Mouse (Mus musculus): ENCODE results near the gene Mesp1. TPM values are rescaled to one million over a fixed set of nuclear protein-coding genes. Genes with fewer than 3 reads are reported as not detected.

The Mesp1 gene
- polyA plus RNA-seq, 1 experiment: 0.02 TPM

- Histone ChIP-seq H3K79me2 (ENCODE audit: control insufficient read depth, insufficient read depth) (no peaks in the 10 kb centered on the region), H3ac (ENCODE audit: control insufficient read depth, insufficient read length, low read depth) (no peak overlapping the region), H3K27me3 (ENCODE audit: control insufficient read depth, insufficient read depth, insufficient read length) (peaks cover 10% of the 10 kb centered on the region), H3K79me3 (ENCODE audit: low read depth) (no peaks in the 10 kb centered on the region), H3K4me3 (ENCODE audit: insufficient read depth, poor library complexity, severe bottlenecking) (no peak overlapping the region), H3K36me3 (ENCODE audit: control insufficient read depth, insufficient read depth) (no peaks in the 10 kb centered on the region)
- TF ChIP-seq MYOD1 (IDR thresholded peaks at IDR 0.05; ENCODE audit: control insufficient read depth, insufficient read length, low read depth): no peak
- TF ChIP-seq CEBPB (IDR thresholded peaks at IDR 0.05; ENCODE audit: low read depth): no peak
- TF ChIP-seq MYOG (IDR thresholded peaks at IDR 0.05; ENCODE audit: control insufficient read depth, extremely low read depth, insufficient read length): no peak
- TF ChIP-seq CTCF (IDR thresholded peaks at IDR 0.05; ENCODE audit: control insufficient read depth, insufficient read depth, insufficient read length): no peak
- TF ChIP-seq MAX (IDR thresholded peaks at IDR 0.05): no peak
- TF ChIP-seq FOSL1 (IDR thresholded peaks at IDR 0.05; ENCODE audit: insufficient read depth, low read length, poor library complexity, severe bottlenecking): no peak
- no peak for TF ChIP-seq USF1 (IDR thresholded peaks at IDR 0.05; ENCODE audit: low read depth)
Observed at GRCm38 (mm10) chr7:79758176-79758575, 35.4 kb downstream of the Mesp1 start.

- TF ChIP-seq MAX (IDR thresholded peaks at IDR 0.05): no peak
- no peak for TF ChIP-seq FOSL1 (IDR thresholded peaks at IDR 0.05; ENCODE audit: insufficient read depth, low read length, poor library complexity, severe bottlenecking)
- no peak for TF ChIP-seq MYOG (IDR thresholded peaks at IDR 0.05; ENCODE audit: control insufficient read depth, extremely low read depth, insufficient read length)
- peaks cover 10% of the 10 kb centered on the region for H3K27me3 ChIP-seq (ENCODE audit: control insufficient read depth, insufficient read depth, insufficient read length)
- H3K79me2 ChIP-seq (ENCODE audit: control insufficient read depth, insufficient read depth): no peaks in the 10 kb centered on the region
- H3ac ChIP-seq (ENCODE audit: control insufficient read depth, insufficient read length, low read depth): no peak overlapping the region
- H3K36me3 ChIP-seq (ENCODE audit: control insufficient read depth, insufficient read depth): no peaks in the 10 kb centered on the region
- no peaks in the 10 kb centered on the region for H3K79me3 ChIP-seq (ENCODE audit: low read depth)
- H3K4me3 ChIP-seq (ENCODE audit: insufficient read depth, poor library complexity, severe bottlenecking): no peak overlapping the region
Observed at GRCm38 (mm10) chr7:79756334-79756733, 37.3 kb downstream of the Mesp1 start.

- no peaks in the 10 kb centered on the region for H3K36me3 ChIP-seq (ENCODE audit: control insufficient read depth, insufficient read depth)
- peaks cover 2% of the 10 kb centered on the region for H3K27me3 ChIP-seq (ENCODE audit: control insufficient read depth, insufficient read depth, insufficient read length)
- no peak overlapping the region for H3K4me3 ChIP-seq (ENCODE audit: insufficient read depth, poor library complexity, severe bottlenecking)
- H3K79me2 ChIP-seq (ENCODE audit: control insufficient read depth, insufficient read depth): no peaks in the 10 kb centered on the region
- TF ChIP-seq CTCF (IDR thresholded peaks at IDR 0.05; ENCODE audit: control insufficient read depth, insufficient read depth, insufficient read length) (no peak), FOSL1 (IDR thresholded peaks at IDR 0.05; ENCODE audit: insufficient read depth, low read length, poor library complexity, severe bottlenecking) (no peak), MYOG (IDR thresholded peaks at IDR 0.05; ENCODE audit: control insufficient read depth, extremely low read depth, insufficient read length) (no peak), MYOD1 (IDR thresholded peaks at IDR 0.05; ENCODE audit: control insufficient read depth, insufficient read length, low read depth) (no peak), USF1 (IDR thresholded peaks at IDR 0.05; ENCODE audit: low read depth) (no peak), CEBPB (IDR thresholded peaks at IDR 0.05; ENCODE audit: low read depth) (no peak), MAX (IDR thresholded peaks at IDR 0.05) (no peak)
- H3ac ChIP-seq (ENCODE audit: control insufficient read depth, insufficient read length, low read depth): no peak overlapping the region
- no peaks in the 10 kb centered on the region for H3K79me3 ChIP-seq (ENCODE audit: low read depth)
Observed at GRCm38 (mm10) chr7:79749511-79749910, 44.1 kb downstream of the Mesp1 start.

GRCm38 (mm10) chr7:79747659-79748058 is 45.9 kb downstream of the Mesp1 start:
- TF ChIP-seq MAX (IDR thresholded peaks at IDR 0.05) (no peak), CTCF (IDR thresholded peaks at IDR 0.05; ENCODE audit: control insufficient read depth, insufficient read depth, insufficient read length) (no peak), FOSL1 (IDR thresholded peaks at IDR 0.05; ENCODE audit: insufficient read depth, low read length, poor library complexity, severe bottlenecking) (no peak), USF1 (IDR thresholded peaks at IDR 0.05; ENCODE audit: low read depth) (no peak), CEBPB (IDR thresholded peaks at IDR 0.05; ENCODE audit: low read depth) (no peak), MYOG (IDR thresholded peaks at IDR 0.05; ENCODE audit: control insufficient read depth, extremely low read depth, insufficient read length) (no peak), MYOD1 (IDR thresholded peaks at IDR 0.05; ENCODE audit: control insufficient read depth, insufficient read length, low read depth) (no peak)
- Histone ChIP-seq H3K27me3 (ENCODE audit: control insufficient read depth, insufficient read depth, insufficient read length) (no peaks in the 10 kb centered on the region), H3K79me2 (ENCODE audit: control insufficient read depth, insufficient read depth) (no peaks in the 10 kb centered on the region), H3K36me3 (ENCODE audit: control insufficient read depth, insufficient read depth) (no peaks in the 10 kb centered on the region), H3K79me3 (ENCODE audit: low read depth) (no peaks in the 10 kb centered on the region), H3K4me3 (ENCODE audit: insufficient read depth, poor library complexity, severe bottlenecking) (no peak overlapping the region), H3ac (ENCODE audit: control insufficient read depth, insufficient read length, low read depth) (no peak overlapping the region)

- H3K4me3 ChIP-seq (ENCODE audit: insufficient read depth, poor library complexity, severe bottlenecking): no peak overlapping the region
- TF ChIP-seq FOSL1 (IDR thresholded peaks at IDR 0.05; ENCODE audit: insufficient read depth, low read length, poor library complexity, severe bottlenecking) (no peak), CEBPB (IDR thresholded peaks at IDR 0.05; ENCODE audit: low read depth) (no peak), CTCF (IDR thresholded peaks at IDR 0.05; ENCODE audit: control insufficient read depth, insufficient read depth, insufficient read length) (no peak), MAX (IDR thresholded peaks at IDR 0.05) (no peak), USF1 (IDR thresholded peaks at IDR 0.05; ENCODE audit: low read depth) (no peak), MYOD1 (IDR thresholded peaks at IDR 0.05; ENCODE audit: control insufficient read depth, insufficient read length, low read depth) (no peak), MYOG (IDR thresholded peaks at IDR 0.05; ENCODE audit: control insufficient read depth, extremely low read depth, insufficient read length) (no peak)
- no peaks in the 10 kb centered on the region for H3K79me3 ChIP-seq (ENCODE audit: low read depth)
- no peaks in the 10 kb centered on the region for H3K79me2 ChIP-seq (ENCODE audit: control insufficient read depth, insufficient read depth)
- no peak overlapping the region for H3ac ChIP-seq (ENCODE audit: control insufficient read depth, insufficient read length, low read depth)
- H3K27me3 ChIP-seq (ENCODE audit: control insufficient read depth, insufficient read depth, insufficient read length): no peaks in the 10 kb centered on the region
- no peaks in the 10 kb centered on the region for H3K36me3 ChIP-seq (ENCODE audit: control insufficient read depth, insufficient read depth)
Observed at GRCm38 (mm10) chr7:79744585-79744984, 49.0 kb downstream of the Mesp1 start.

- H3K79me3 ChIP-seq (ENCODE audit: low read depth): no peaks in the 10 kb centered on the region
- no peak overlapping the region for H3K4me3 ChIP-seq (ENCODE audit: insufficient read depth, poor library complexity, severe bottlenecking)
- H3K36me3 ChIP-seq (ENCODE audit: control insufficient read depth, insufficient read depth): no peaks in the 10 kb centered on the region
- no peak overlapping the region for H3ac ChIP-seq (ENCODE audit: control insufficient read depth, insufficient read length, low read depth)
- TF ChIP-seq FOSL1 (IDR thresholded peaks at IDR 0.05; ENCODE audit: insufficient read depth, low read length, poor library complexity, severe bottlenecking) (no peak), CTCF (IDR thresholded peaks at IDR 0.05; ENCODE audit: control insufficient read depth, insufficient read depth, insufficient read length) (no peak), USF1 (IDR thresholded peaks at IDR 0.05; ENCODE audit: low read depth) (no peak), MAX (IDR thresholded peaks at IDR 0.05) (no peak), MYOG (IDR thresholded peaks at IDR 0.05; ENCODE audit: control insufficient read depth, extremely low read depth, insufficient read length) (no peak), CEBPB (IDR thresholded peaks at IDR 0.05; ENCODE audit: low read depth) (no peak)
- no peaks in the 10 kb centered on the region for H3K79me2 ChIP-seq (ENCODE audit: control insufficient read depth, insufficient read depth)
- H3K27me3 ChIP-seq (ENCODE audit: control insufficient read depth, insufficient read depth, insufficient read length): no peaks in the 10 kb centered on the region
Observed at GRCm38 (mm10) chr7:79744051-79744450, 49.5 kb downstream of the Mesp1 start.

Measured in C2C12 (cell line).